Mouse (Mus musculus): ENCODE measurements around the gene Ankrd35. TPM values are rescaled to one million over a fixed set of nuclear protein-coding genes. Genes with fewer than 3 reads are reported as not detected.

Ankrd35 gene
- polyA plus RNA-seq, 2 experiments = 3.7 to 4.2 TPM

- H3K4me3 ChIP-seq (replicated peaks; ENCODE audit: low read length) = no peak overlapping the region
- peaks cover 6% of the 10 kb centered on the region; the same call in 1 of the 2 replicates for H3K4me1 ChIP-seq (ENCODE audit: control insufficient read depth, insufficient read depth, low read length)
- ATAC-seq (ENCODE audit: low FRiP score, low read depth) = no peak
- WGBS = 81% methylated on average over 11 of the region's 11 CpGs
- DNase-seq (ENCODE audit: low spot score) = no peak
- no peaks in the 10 kb centered on the region for H3K9me3 ChIP-seq (ENCODE audit: control insufficient read depth, low read length)
- no peak overlapping the region for H3K4me2 ChIP-seq (replicated peaks; ENCODE audit: low read depth, low read length, severe bottlenecking)
- no peak overlapping the region for H3K27ac ChIP-seq (replicated peaks; ENCODE audit: low read depth, low read length)
- no peak for TF ChIP-seq POLR2A (IDR thresholded peaks at IDR 0.05; ENCODE audit: borderline replicate concordance, extremely low read depth, insufficient read depth, insufficient read length)
- no peaks in the 10 kb centered on the region for H3K36me3 ChIP-seq (ENCODE audit: control insufficient read depth, insufficient read depth, low read length)
- 0 out of 2 replicates have a peak, but pooled peaks cover 8% of the 10 kb centered on the region for H3K27me3 ChIP-seq (ENCODE audit: control insufficient read depth, insufficient read depth, low read length)
- no peak overlapping the region for H3K9ac ChIP-seq (ENCODE audit: low read depth, low read length, severe bottlenecking)
Observed at GRCm38 (mm10) chr3:96688854-96689253, 18.9 kb downstream of the Ankrd35 start.

- Histone ChIP-seq H3K27me3 (ENCODE audit: control insufficient read depth, insufficient read depth, low read length) (no peaks in the 10 kb centered on the region), H3K4me1 (ENCODE audit: control insufficient read depth, insufficient read depth, low read length) (0 out of 2 replicates have a peak, but pooled peaks cover 2% of the 10 kb centered on the region), H3K4me3 (replicated peaks; ENCODE audit: low read length) (no peak overlapping the region), H3K27ac (replicated peaks; ENCODE audit: low read depth, low read length) (no peak overlapping the region), H3K9me3 (ENCODE audit: control insufficient read depth, low read length) (no peaks in the 10 kb centered on the region), H3K36me3 (ENCODE audit: control insufficient read depth, insufficient read depth, low read length) (no peaks in the 10 kb centered on the region), H3K9ac (ENCODE audit: low read depth, low read length, severe bottlenecking) (no peak overlapping the region), H3K4me2 (replicated peaks; ENCODE audit: low read depth, low read length, severe bottlenecking) (no peak overlapping the region)
- 49% methylated on average over 3 of the region's 3 CpGs for WGBS
- DNase-seq (ENCODE audit: low spot score) = no peak
- ATAC-seq (ENCODE audit: low FRiP score, low read depth) = no peak
- no peak for TF ChIP-seq POLR2A (IDR thresholded peaks at IDR 0.05; ENCODE audit: borderline replicate concordance, extremely low read depth, insufficient read depth, insufficient read length)
Observed at GRCm38 (mm10) chr3:96690298-96690697, 20.4 kb downstream of the Ankrd35 start.

GRCm38 (mm10) chr3:96692506-96692905, 22.6 kb downstream of the Ankrd35 start:
- no peak for DNase-seq (ENCODE audit: low spot score)
- no peaks in the 10 kb centered on the region for H3K9me3 ChIP-seq (ENCODE audit: control insufficient read depth, low read length)
- no peak overlapping the region for H3K4me3 ChIP-seq (replicated peaks; ENCODE audit: low read length)
- H3K4me2 ChIP-seq (replicated peaks; ENCODE audit: low read depth, low read length, severe bottlenecking) = no peak overlapping the region
- no peak for ATAC-seq (ENCODE audit: low FRiP score, low read depth)
- H3K9ac ChIP-seq (ENCODE audit: low read depth, low read length, severe bottlenecking) = no peak overlapping the region
- WGBS = 14% methylated on average over 3 of the region's 3 CpGs
- H3K36me3 ChIP-seq (ENCODE audit: control insufficient read depth, insufficient read depth, low read length) = no peaks in the 10 kb centered on the region
- H3K27me3 ChIP-seq (ENCODE audit: control insufficient read depth, insufficient read depth, low read length) = no peaks in the 10 kb centered on the region
- no peak for TF ChIP-seq POLR2A (IDR thresholded peaks at IDR 0.05; ENCODE audit: borderline replicate concordance, extremely low read depth, insufficient read depth, insufficient read length)
- no peak overlapping the region for H3K27ac ChIP-seq (replicated peaks; ENCODE audit: low read depth, low read length)
- peaks cover 6% of the 10 kb centered on the region for H3K4me1 ChIP-seq (ENCODE audit: control insufficient read depth, insufficient read depth, low read length)

- H3K4me1 ChIP-seq (ENCODE audit: control insufficient read depth, insufficient read depth, low read length) = peaks cover 12% of the 10 kb centered on the region
- DNase-seq (ENCODE audit: low spot score) (no peak), ATAC-seq (ENCODE audit: low FRiP score, low read depth) (no peak)
- no peaks in the 10 kb centered on the region for H3K36me3 ChIP-seq (ENCODE audit: control insufficient read depth, insufficient read depth, low read length)
- no peak overlapping the region for H3K4me2 ChIP-seq (replicated peaks; ENCODE audit: low read depth, low read length, severe bottlenecking)
- H3K9me3 ChIP-seq (ENCODE audit: control insufficient read depth, low read length) = no peaks in the 10 kb centered on the region
- 86% methylated on average over 1 of the region's 1 CpGs for WGBS
- no peak overlapping the region for H3K27ac ChIP-seq (replicated peaks; ENCODE audit: low read depth, low read length)
- TF ChIP-seq POLR2A (IDR thresholded peaks at IDR 0.05; ENCODE audit: borderline replicate concordance, extremely low read depth, insufficient read depth, insufficient read length) = no peak
- H3K9ac ChIP-seq (ENCODE audit: low read depth, low read length, severe bottlenecking) = no peak overlapping the region
- no peaks in the 10 kb centered on the region for H3K27me3 ChIP-seq (ENCODE audit: control insufficient read depth, insufficient read depth, low read length)
- H3K4me3 ChIP-seq (replicated peaks; ENCODE audit: low read length) = no peak overlapping the region
Observed at GRCm38 (mm10) chr3:96693579-96693978, 23.6 kb downstream of the Ankrd35 start.

- 0 out of 2 replicates have a peak, but pooled peaks have one; percentile 70 for TF ChIP-seq POLR2A (IDR thresholded peaks at IDR 0.05; ENCODE audit: borderline replicate concordance, extremely low read depth, insufficient read depth, insufficient read length)
- Histone ChIP-seq H3K4me1 (ENCODE audit: control insufficient read depth, insufficient read depth, low read length) (peaks cover 14% of the 10 kb centered on the region), H3K27ac (replicated peaks; ENCODE audit: low read depth, low read length) (peak within 1 kb of the TSS; percentile 91), H3K4me2 (replicated peaks; ENCODE audit: low read depth, low read length, severe bottlenecking) (peak within 1 kb of the TSS; percentile 72), H3K27me3 (ENCODE audit: control insufficient read depth, insufficient read depth, low read length) (no peaks in the 10 kb centered on the region), H3K9me3 (ENCODE audit: control insufficient read depth, low read length) (no peaks in the 10 kb centered on the region), H3K36me3 (ENCODE audit: control insufficient read depth, insufficient read depth, low read length) (peaks cover 20% of the 10 kb centered on the region), H3K4me3 (replicated peaks; ENCODE audit: low read length) (peak within 1 kb of the TSS; percentile 81), H3K9ac (ENCODE audit: low read depth, low read length, severe bottlenecking) (peak within 1 kb of the TSS; percentile 79)
- DNase-seq (ENCODE audit: low spot score) (peak; percentile 88), ATAC-seq (ENCODE audit: low FRiP score, low read depth) (peak; percentile 85)
- WGBS = under 1% methylated on average over 35 of the region's 35 CpGs
Observed at GRCm38 (mm10) chr3:96696198-96696765, 26.4 kb downstream of the Ankrd35 start, which contains the start of gene Pias3. Gene Pias3 (plus strand): TSS chr3:96696384.
